Mouse (Mus musculus) liver, adult 2 months (tissue): ENCODE results near the gene Fam83d.

Experiments
- CTCF ChIP-seq: fragments of 200-500 bp; IDR thresholded peaks from 2 replicates; pipeline ENCODE4 v1.5.1; 2011; ENCODE audit warnings: low read depth, low read length, control low read depth
- POLR2A ChIP-seq: fragments of 200-500 bp; IDR thresholded peaks from 2 replicates; pipeline ENCODE4 v1.6.1; 2011; ENCODE audit warnings: low read length, control low read depth; ENCODE audit not compliant: insufficient read depth; ENCODE audit errors: extremely low read depth

- TF ChIP-seq CTCF (no peak), POLR2A (no peak)
These were observed 39.7 kb upstream of the Fam83d start for GRCm38 (mm10) chr2:158728061-158728815.
